Mouse (Mus musculus): Measurements from ENCODE around the gene S100a13. TPM values are rescaled to one million over a fixed set of nuclear protein-coding genes. Genes with fewer than 3 reads are reported as not detected.

Gene S100a13
- polyA plus RNA-seq, 1 experiment, result 93.3 TPM

DNA sequence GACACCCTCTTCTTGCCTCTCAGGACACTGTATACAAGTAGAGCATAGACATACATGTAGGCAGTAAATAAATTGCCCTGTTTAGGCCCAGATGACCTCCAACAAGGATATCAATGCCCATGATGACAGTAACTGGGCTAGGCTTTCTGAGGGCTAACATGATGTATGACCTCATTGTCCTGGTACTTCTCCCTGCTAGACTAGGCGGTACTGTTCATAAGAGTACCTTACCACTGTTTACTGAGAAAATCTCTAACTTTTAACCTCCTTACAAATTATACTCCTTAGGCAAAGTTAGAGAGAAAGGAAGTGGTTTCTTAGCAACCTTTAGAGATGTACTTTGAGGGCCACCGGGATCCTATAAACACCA is 36.2 kb downstream of the S100a13 start:
- WGBS, result 76% methylated on average over 2 of the region's 2 CpGs
- no peak overlapping the region for H3K27ac ChIP-seq (ENCODE audit: control insufficient read depth, insufficient read depth, low read depth, low read length, poor library complexity)
- TF ChIP-seq CTCF (IDR thresholded peaks at IDR 0.05; ENCODE audit: control insufficient read depth, insufficient read depth, low read length), result no peak
- TF ChIP-seq POLR2A (IDR thresholded peaks at IDR 0.05; ENCODE audit: borderline replicate concordance, control insufficient read depth, low read depth, low read length), result no peak
- H3K4me3 ChIP-seq (replicated peaks; ENCODE audit: control insufficient read depth, low read depth, low read length), result no peak overlapping the region
- no peaks in the 10 kb centered on the region for H3K4me1 ChIP-seq (ENCODE audit: control insufficient read depth, insufficient read depth, low read length)

DNA sequence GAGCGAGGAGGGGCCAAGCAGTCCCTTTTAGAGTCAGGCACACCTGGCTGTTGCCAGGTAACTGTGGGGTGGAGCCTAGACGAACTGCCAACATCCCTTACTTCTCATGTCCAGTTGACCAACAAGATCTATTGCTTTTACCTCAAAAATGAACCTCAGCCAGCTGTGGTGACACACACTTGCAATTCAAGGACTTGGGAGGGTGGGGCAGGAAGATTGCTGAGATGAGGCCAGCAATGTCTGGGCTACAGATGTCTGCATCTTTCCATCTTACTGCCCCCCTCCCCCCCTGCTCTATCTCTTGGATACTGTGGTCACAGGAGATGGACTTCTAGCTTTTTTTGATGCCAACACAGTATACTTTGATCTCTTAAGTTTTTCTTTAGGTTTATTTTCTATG is 38.0 kb downstream of the S100a13 start:
- no peak overlapping the region for H3K4me3 ChIP-seq (replicated peaks; ENCODE audit: control insufficient read depth, low read depth, low read length)
- WGBS, result 89% methylated on average over 2 of the region's 2 CpGs
- no peak for TF ChIP-seq CTCF (IDR thresholded peaks at IDR 0.05; ENCODE audit: control insufficient read depth, insufficient read depth, low read length)
- no peak for TF ChIP-seq POLR2A (IDR thresholded peaks at IDR 0.05; ENCODE audit: borderline replicate concordance, control insufficient read depth, low read depth, low read length)
- H3K27ac ChIP-seq (ENCODE audit: control insufficient read depth, insufficient read depth, low read depth, low read length, poor library complexity), result no peak overlapping the region
- H3K4me1 ChIP-seq (ENCODE audit: control insufficient read depth, insufficient read depth, low read length), result no peaks in the 10 kb centered on the region

DNA sequence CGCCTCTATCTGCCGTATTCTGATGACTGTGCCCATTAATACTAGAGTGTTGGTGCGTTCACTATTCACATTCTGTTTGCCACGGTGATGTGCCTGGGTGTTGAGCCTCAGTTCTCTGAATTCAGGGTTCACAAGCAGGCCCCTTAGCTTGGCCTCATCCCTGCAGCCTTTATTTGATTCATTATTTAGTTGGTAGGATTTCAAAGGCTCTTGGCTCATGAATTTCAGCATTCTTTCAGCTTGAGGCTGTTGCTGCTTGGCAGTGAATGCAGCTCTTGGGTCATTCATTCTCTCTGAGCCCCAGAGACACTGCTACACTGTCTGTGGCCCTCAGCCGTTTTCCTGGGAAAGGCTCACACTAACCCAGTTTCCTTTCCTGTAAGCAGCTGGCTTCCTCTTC is 41.7 kb downstream of the S100a13 start:
- 77% methylated on average over 5 of the region's 5 CpGs for WGBS
- TF ChIP-seq POLR2A (IDR thresholded peaks at IDR 0.05; ENCODE audit: borderline replicate concordance, control insufficient read depth, low read depth, low read length) (no peak), CTCF (IDR thresholded peaks at IDR 0.05; ENCODE audit: control insufficient read depth, insufficient read depth, low read length) (no peak)
- H3K4me1 ChIP-seq (ENCODE audit: control insufficient read depth, insufficient read depth, low read length), result no peaks in the 10 kb centered on the region
- no peak overlapping the region for H3K4me3 ChIP-seq (replicated peaks; ENCODE audit: control insufficient read depth, low read depth, low read length)
- H3K27ac ChIP-seq (ENCODE audit: control insufficient read depth, insufficient read depth, low read depth, low read length, poor library complexity), result no peak overlapping the region

DNA sequence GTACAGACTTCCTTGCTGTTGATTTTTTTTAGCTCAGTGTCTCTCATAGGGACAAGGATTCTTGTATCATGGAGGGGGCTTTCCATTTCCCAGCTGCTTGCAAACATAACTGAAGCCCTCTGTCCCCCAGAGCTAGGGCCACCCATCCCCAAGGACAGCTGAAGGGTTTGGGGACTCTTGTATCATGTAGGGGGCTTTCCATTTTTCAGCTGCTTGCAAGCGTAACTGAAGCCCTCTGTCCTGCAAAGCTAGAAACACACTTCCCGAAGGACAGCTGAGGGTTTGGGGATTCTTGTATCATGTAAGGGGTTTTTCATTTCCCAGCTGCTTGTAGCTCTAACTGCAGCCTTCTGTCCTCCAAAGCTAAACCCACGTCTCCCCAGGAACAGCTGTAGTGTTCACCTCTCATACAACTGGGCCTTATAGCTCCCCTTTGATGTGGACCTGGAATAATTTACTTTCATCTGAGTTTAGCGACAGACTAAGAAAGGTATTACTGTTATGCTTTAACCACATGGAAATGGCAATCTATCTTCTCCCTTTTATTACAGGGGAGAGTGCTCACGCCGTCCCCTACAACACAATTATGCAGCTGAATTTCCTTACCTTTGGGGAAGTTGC is 45.9 kb downstream of the S100a13 start, which contains the start of gene S100a3:
Gene S100a3, plus strand, starts transcription at position 571 of the 621 bp plus-strand sequence.
- no peak within 1 kb of the TSS for H3K27ac ChIP-seq (ENCODE audit: control insufficient read depth, insufficient read depth, low read depth, low read length, poor library complexity)
- no peak within 1 kb of the TSS for H3K4me3 ChIP-seq (replicated peaks; ENCODE audit: control insufficient read depth, low read depth, low read length)
- no peaks in the 10 kb centered on the region for H3K4me1 ChIP-seq (ENCODE audit: control insufficient read depth, insufficient read depth, low read length)
- 81% methylated on average over 6 of the region's 6 CpGs for WGBS
- TF ChIP-seq CTCF (IDR thresholded peaks at IDR 0.05; ENCODE audit: control insufficient read depth, insufficient read depth, low read length) (no peak), POLR2A (IDR thresholded peaks at IDR 0.05; ENCODE audit: borderline replicate concordance, control insufficient read depth, low read depth, low read length) (no peak)

Other genes starting within 250 kb of the S100a13 start
- 24.7 and 68.6 TPM in 2 replicates for gene Dennd4b, start 249.2 kb upstream of the S100a13 start, polyA plus RNA-seq (2011; ENCODE audit: insufficient read depth, insufficient read length, low replicate concordance, missing spikeins)
- 13.9 and 17.5 TPM in 2 replicates for gene Gatad2b, start 221.3 kb upstream of the S100a13 start, polyA plus RNA-seq (2011; ENCODE audit: insufficient read depth, insufficient read length, low replicate concordance, missing spikeins)
- gene Slc27a3, start 124.5 kb upstream of the S100a13 start, polyA plus RNA-seq (2011; ENCODE audit: insufficient read depth, insufficient read length, low replicate concordance, missing spikeins), result 4.4 and 5.6 TPM in 2 replicates
- 7.1 and 21.2 TPM in 2 replicates for gene Ints3, start 80.8 kb upstream of the S100a13 start, polyA plus RNA-seq (2011; ENCODE audit: insufficient read depth, insufficient read length, low replicate concordance, missing spikeins)
- gene Npr1, start 48.6 kb upstream of the S100a13 start, polyA plus RNA-seq (2011; ENCODE audit: insufficient read depth, insufficient read length, low replicate concordance, missing spikeins), result 6.4 and 10.6 TPM in 2 replicates
- gene Ilf2, start 38.3 kb upstream of the S100a13 start, polyA plus RNA-seq (2011; ENCODE audit: insufficient read depth, insufficient read length, low replicate concordance, missing spikeins), result 85.2 and 110 TPM in 2 replicates
- 14.8 and 22.4 TPM in 2 replicates for gene Snapin, start 23.4 kb upstream of the S100a13 start, polyA plus RNA-seq (2011; ENCODE audit: insufficient read depth, insufficient read length, low replicate concordance, missing spikeins)
- gene Chtop, start 4.9 kb upstream of the S100a13 start, polyA plus RNA-seq (2011; ENCODE audit: insufficient read depth, insufficient read length, low replicate concordance, missing spikeins), result 74.1 and 92.0 TPM in 2 replicates
- 33.5 and 34.4 TPM in 2 replicates for gene S100a1, start within 50 bp of the S100a13 start, polyA plus RNA-seq (2011; ENCODE audit: insufficient read depth, insufficient read length, low replicate concordance, missing spikeins)
- gene S100a14, start 12.4 kb downstream of the S100a13 start, polyA plus RNA-seq (2011; ENCODE audit: insufficient read depth, insufficient read length, low replicate concordance, missing spikeins), result not detected in 2 replicates
- 10.9 and 17.1 TPM in 2 replicates for gene S100a16, start 22.8 kb downstream of the S100a13 start, polyA plus RNA-seq (2011; ENCODE audit: insufficient read depth, insufficient read length, low replicate concordance, missing spikeins)
- gene S100a3, start 46.1 kb downstream of the S100a13 start, polyA plus RNA-seq (2011; ENCODE audit: insufficient read depth, insufficient read length, low replicate concordance, missing spikeins), result not detected in 2 replicates
- gene S100a2, start 75.8 kb downstream of the S100a13 start, polyA plus RNA-seq (2011; ENCODE audit: insufficient read depth, insufficient read length, low replicate concordance, missing spikeins), result not detected in 2 replicates
- gene Gm42674, start 87.5 kb downstream of the S100a13 start, polyA plus RNA-seq (2011; ENCODE audit: insufficient read depth, insufficient read length, low replicate concordance, missing spikeins), result not detected in 2 replicates
- 71.4 and 238 TPM in 2 replicates for gene S100a4, start 89.3 kb downstream of the S100a13 start, polyA plus RNA-seq (2011; ENCODE audit: insufficient read depth, insufficient read length, low replicate concordance, missing spikeins)
- not detected in 2 replicates for gene S100a5, start 94.1 kb downstream of the S100a13 start, polyA plus RNA-seq (2011; ENCODE audit: insufficient read depth, insufficient read length, low replicate concordance, missing spikeins)
- gene S100a6, start 98.4 kb downstream of the S100a13 start, polyA plus RNA-seq (2011; ENCODE audit: insufficient read depth, insufficient read length, low replicate concordance, missing spikeins), result 391 and 969 TPM in 2 replicates
- gene S100a7a, start 139.6 kb downstream of the S100a13 start, polyA plus RNA-seq (2011; ENCODE audit: insufficient read depth, insufficient read length, low replicate concordance, missing spikeins), result 1.0 TPM in 1 of 2 replicates, not detected in the other
- 4,508 and 18,334 TPM in 2 replicates for gene S100a8, start 154.5 kb downstream of the S100a13 start, polyA plus RNA-seq (2011; ENCODE audit: insufficient read depth, insufficient read length, low replicate concordance, missing spikeins)
- 8,678 and 25,400 TPM in 2 replicates for gene S100a9, start 181.3 kb downstream of the S100a13 start, polyA plus RNA-seq (2011; ENCODE audit: insufficient read depth, insufficient read length, low replicate concordance, missing spikeins)
- not detected in 2 replicates for gene Pglyrp4, start 212.5 kb downstream of the S100a13 start, polyA plus RNA-seq (2011; ENCODE audit: insufficient read depth, insufficient read length, low replicate concordance, missing spikeins)

Measured in bone marrow, adult 2 months (tissue).